Mouse (Mus musculus) left cerebral cortex, postnatal 25 days (tissue): Measurements from ENCODE around the gene Slc7a1. TPM values are rescaled to one million over a fixed set of nuclear protein-coding genes. Genes with fewer than 3 reads are reported as not detected.
A peak's percentile ranks its signal among the peaks of the same experiment; 100 is the strongest.

ENCODE experiments used
- DNase-seq, 2 experiments: peaks; one replicate each; pipeline ENCODE4 v3.0.0; 2022; ENCODE audit warnings: low spot score in 2 of 2, mixed read lengths in 1 of 2
- intact Hi-C: fragments of 180-260 bp; cut with DNase I; formaldehyde crosslinking; loops from one replicate; pipeline ENCODE4 v1.15.1; 2025
- total RNA-seq, 2 experiments: library from RNA; stranded (reverse); gene quantifications; 2 replicates each; pipeline ENCODE4 v1.2.3; 2021

The Slc7a1 gene
- total RNA-seq, 2 experiments from 2014 or later = 30.6 to 30.9 TPM

GRCm38 (mm10) chr5:148372005-148372917 lies 27.4 kb downstream of the Slc7a1 start:
- intact Hi-C loops = no loop called here
- DNase-seq = no peak

- intact Hi-C loops = no loop called here
- DNase-seq = no peak
These were observed 28.3 kb downstream of the Slc7a1 start for GRCm38 (mm10) chr5:148371375-148371774.

GRCm38 (mm10) chr5:148370624-148371023 lies 29.1 kb downstream of the Slc7a1 start:
- DNase-seq = no peak
- intact Hi-C loops = no loop called here

- intact Hi-C loops = no loop called here
- DNase-seq = no peak
These were observed 30.5 kb downstream of the Slc7a1 start for GRCm38 (mm10) chr5:148369178-148369577.

GRCm38 (mm10) chr5:148367816-148368215 lies 31.9 kb downstream of the Slc7a1 start:
- DNase-seq = no peak

GRCm38 (mm10) chr5:148366455-148366854 lies 33.2 kb downstream of the Slc7a1 start:
- intact Hi-C loops = no loop called here

More at GRCm38 (mm10) chr5:148367816-148368215, 31.9 kb downstream of the Slc7a1 start:
- intact Hi-C loops = no loop called here

GRCm38 (mm10) chr5:148363441-148364113 lies 36.1 kb downstream of the Slc7a1 start:
- intact Hi-C loops = no loop called here
- DNase-seq = no peak

More at GRCm38 (mm10) chr5:148366455-148366854, 33.2 kb downstream of the Slc7a1 start:
- no peak for DNase-seq

- no peak for DNase-seq
- intact Hi-C loops = no loop called here
These were observed 37.4 kb downstream of the Slc7a1 start for GRCm38 (mm10) chr5:148362296-148362695.

- DNase-seq = no peak
- intact Hi-C loops = no loop called here
These were observed 38.0 kb downstream of the Slc7a1 start for GRCm38 (mm10) chr5:148361759-148362010.

GRCm38 (mm10) chr5:148360922-148361758 lies 38.6 kb downstream of the Slc7a1 start:
- DNase-seq = no peak
- intact Hi-C loops = no loop called here

- DNase-seq = no peak
- intact Hi-C loops = no loop called here
These were observed 40.6 kb downstream of the Slc7a1 start for GRCm38 (mm10) chr5:148359131-148359530.

GRCm38 (mm10) chr5:148357168-148357567 lies 42.5 kb downstream of the Slc7a1 start:
- intact Hi-C loops = no loop called here
- DNase-seq = no peak

- intact Hi-C loops = no loop called here
These were observed 43.9 kb downstream of the Slc7a1 start for GRCm38 (mm10) chr5:148355822-148356221.

GRCm38 (mm10) chr5:148354536-148354935 lies 45.2 kb downstream of the Slc7a1 start:
- intact Hi-C loops = loop anchor here (5.0 kb wide), 1 partner anchor 33 kb away; no protein-coding TSS in a partner anchor

More at GRCm38 (mm10) chr5:148355822-148356221, 43.9 kb downstream of the Slc7a1 start:
- no peak for DNase-seq

GRCm38 (mm10) chr5:148353429-148353828 lies 46.3 kb downstream of the Slc7a1 start:
- intact Hi-C loops = loop anchor here (5.0 kb wide), 1 partner anchor 34 kb away; no protein-coding TSS in a partner anchor

More at GRCm38 (mm10) chr5:148354536-148354935, 45.2 kb downstream of the Slc7a1 start:
- no peak for DNase-seq

GRCm38 (mm10) chr5:148349327-148350011 lies 50.2 kb downstream of the Slc7a1 start:
- peak in 1 of 2 experiments; percentile 38 for DNase-seq
- intact Hi-C loops = loop anchor here (5.0 kb wide), 1 partner anchor 38 kb away; no protein-coding TSS in a partner anchor

More at GRCm38 (mm10) chr5:148353429-148353828, 46.3 kb downstream of the Slc7a1 start:
- DNase-seq = no peak

GRCm38 (mm10) chr5:148348153-148348552 lies 51.6 kb downstream of the Slc7a1 start:
- no peak for DNase-seq
- intact Hi-C loops = no loop called here

- intact Hi-C loops = no loop called here
- no peak for DNase-seq
These were observed 53.2 kb downstream of the Slc7a1 start for GRCm38 (mm10) chr5:148346543-148346942.

GRCm38 (mm10) chr5:148344374-148344773 lies 55.3 kb downstream of the Slc7a1 start:
- intact Hi-C loops = no loop called here
- no peak for DNase-seq
